Mouse (Mus musculus) brain, embryonic 18.5 days (tissue): ENCODE data around the gene Cfap44.
"Not testable (repeated sequence)": the region's sequence is repeated elsewhere in the genome, so short reads cannot be mapped to it uniquely, and the experiment has no call there.

Source experiments
- DNase-seq: peaks from one replicate; pipeline ENCODE4 v3.0.0-alpha.2; 2012; ENCODE audit warnings: low read depth, low spot score

Cfap44 gene

DNA sequence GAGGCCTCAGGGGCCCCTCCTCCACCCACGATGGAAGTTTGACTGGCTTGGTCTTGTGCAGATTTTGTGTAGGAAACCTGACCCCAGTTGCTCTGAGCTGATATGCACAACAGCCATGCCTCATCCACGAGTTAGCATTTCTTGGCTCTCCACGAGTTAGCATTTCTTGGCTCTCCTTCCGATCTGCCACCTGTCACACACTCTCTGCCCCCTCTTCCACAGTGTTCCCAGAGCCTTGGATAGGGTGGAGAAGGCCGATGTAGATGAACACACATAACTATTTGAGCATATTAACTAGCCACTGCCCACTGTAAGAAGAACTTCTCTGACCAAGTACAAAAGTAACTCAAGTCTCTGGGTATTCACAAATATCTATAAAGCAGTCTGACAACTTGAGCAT is 33.9 kb downstream of the Cfap44 start:
- no peak for DNase-seq

DNA sequence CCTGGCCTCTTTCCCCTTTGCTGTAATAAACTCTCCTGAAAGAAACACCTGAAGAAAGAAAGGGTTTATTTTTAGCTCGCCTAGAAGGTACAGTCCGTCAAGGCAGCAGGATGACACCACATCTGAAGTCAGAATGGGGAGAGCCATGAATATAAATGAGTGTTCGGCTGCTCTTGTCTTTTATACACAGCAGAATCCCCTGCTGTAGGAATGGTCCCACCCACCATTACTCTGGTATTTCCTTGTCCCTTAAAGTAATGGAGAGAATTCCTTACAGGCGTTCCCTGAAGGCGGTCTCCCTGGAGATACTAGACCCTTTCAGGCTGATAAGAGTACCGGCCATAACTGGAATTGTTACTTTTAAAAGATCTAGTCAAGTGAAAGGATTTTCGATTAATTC is 35.4 kb downstream of the Cfap44 start:
- DNase-seq = peak; percentile 8

DNA sequence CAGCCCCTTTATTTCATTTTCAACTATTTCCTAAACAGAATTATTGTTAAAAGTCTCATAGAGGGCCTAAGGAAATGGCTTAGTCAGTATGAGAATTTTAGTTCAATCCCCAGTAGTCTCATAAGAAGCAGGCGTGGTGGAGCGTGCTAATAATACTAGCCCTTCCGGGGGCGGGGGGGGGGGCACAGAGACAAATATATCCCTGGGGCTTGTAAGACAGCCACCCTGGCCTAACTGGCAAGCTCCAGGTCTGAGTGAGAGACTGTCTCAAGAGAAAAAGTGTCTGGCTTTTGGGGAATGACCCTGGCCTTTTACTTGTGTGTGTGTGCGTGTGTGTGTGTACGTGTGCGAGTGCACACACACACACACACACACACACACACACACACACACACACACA is 40.3 kb downstream of the Cfap44 start:
- no peak for DNase-seq

DNA sequence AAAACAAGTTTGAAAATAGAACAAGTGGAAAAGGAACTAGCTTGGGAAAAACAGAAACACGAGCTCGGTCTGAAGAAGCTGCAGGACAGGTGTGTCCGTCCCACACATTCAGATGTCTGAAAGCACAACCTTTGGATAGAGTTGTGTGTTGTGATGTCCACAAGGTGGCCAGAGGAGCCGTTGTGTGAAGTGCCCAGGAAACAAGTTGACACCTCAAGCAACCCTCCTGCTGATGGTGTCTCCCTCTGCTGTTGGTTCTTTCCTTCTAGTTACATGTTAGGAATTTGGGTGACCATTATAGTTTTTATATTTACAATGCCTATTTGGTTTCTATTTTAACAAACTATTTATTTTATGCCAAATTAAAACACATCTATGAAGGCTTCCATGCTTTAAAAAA is 40.9 kb downstream of the Cfap44 start:
- DNase-seq = no peak

DNA sequence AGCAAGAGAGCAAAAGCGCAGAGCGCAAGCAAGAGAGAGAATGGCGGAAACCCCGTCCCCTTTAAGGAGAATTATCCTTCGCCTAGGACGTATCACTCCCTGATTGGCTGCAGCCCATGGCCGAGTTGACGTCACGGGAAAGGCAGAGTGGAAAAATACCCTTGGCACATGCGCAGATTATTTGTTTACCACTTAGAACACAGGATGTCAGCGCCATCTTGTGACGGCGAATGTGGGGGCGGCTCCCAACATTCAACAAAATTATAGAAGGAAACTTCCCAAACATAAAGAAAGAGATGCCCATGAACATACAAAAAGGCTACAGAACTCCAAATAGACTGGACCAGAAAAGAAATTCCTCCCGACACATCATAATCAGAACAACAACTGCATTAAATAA is 47.3 kb downstream of the Cfap44 start:
- not testable (repeated sequence) for DNase-seq

DNA sequence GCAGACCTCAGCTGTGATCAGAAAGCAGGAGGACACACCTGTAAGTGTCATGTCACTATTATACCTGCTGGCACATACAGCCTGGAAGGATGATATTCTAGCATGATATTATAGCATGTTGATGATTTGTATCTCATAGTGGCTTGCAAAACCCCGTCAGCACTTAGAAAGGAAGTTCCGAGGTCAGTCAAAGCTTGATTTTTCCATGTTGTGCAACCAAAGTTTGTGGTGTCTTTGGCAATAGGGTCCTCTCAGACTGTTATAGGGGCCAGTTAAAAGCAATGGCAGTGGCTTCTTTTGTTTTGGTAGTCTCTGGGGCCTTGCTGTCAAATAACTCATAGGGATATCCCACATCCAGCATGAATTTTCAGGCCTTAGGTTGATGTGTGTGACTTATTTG is 63.3 kb downstream of the Cfap44 start:
- no peak for DNase-seq

DNA sequence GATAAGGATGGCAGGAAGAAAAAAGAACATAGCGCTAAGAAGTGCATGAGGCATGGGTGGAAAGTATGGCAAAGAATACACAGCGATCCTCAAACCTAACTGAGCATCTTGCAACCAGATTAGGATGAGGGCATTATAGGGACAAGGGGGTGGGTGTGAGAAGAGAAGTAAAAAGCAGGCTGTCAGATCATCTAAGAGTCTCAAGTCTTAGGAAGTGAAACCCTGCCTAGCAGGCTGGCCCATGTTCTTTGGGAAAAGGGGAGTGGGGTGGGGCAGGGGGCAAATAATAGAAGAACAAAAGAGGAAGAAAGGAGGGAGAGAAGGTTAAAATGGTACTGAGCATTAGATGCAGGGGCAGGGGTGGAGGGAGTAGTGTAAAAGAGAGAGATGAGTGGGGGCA is 64.2 kb downstream of the Cfap44 start:
- no peak for DNase-seq

DNA sequence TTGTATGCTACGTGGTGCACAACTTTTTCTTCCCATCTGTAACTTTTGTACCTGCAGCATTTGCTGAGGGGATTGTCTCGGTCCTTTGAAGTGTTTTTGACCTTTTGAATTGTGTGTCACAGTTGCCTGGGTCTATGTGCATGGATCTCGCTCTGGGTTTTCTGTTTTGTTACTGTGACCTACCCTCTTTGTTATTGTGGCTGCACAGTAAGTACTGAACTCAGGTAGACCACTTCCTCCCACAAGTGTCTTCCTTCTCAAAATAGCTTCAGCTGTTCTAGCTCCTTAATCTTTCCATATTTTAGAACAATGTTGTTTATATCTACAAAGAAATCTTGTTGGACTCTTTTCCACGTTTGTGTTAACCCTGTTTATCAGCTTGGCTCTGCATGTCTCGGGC is 66.3 kb downstream of the Cfap44 start:
- no peak for DNase-seq

DNA sequence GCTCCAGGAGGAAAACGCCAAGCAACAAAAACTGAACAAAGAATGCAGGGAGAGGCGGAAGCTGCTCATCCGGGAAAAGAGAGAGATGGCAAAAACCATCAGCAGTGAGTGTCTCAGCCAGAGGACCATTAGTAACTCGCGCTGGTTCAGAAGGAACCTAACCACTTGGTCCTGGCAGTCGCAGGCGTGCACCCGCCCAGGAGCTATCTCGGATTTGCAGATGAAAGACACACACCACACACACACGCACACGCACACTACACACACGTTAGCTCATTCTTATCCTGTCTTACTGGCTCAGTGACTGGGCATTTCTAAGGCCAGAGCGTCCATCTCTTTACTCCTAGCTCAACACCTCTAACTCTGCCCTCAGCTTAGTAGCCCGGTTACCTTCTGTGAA is 80.7 kb downstream of the Cfap44 start:
- no peak for DNase-seq

DNA sequence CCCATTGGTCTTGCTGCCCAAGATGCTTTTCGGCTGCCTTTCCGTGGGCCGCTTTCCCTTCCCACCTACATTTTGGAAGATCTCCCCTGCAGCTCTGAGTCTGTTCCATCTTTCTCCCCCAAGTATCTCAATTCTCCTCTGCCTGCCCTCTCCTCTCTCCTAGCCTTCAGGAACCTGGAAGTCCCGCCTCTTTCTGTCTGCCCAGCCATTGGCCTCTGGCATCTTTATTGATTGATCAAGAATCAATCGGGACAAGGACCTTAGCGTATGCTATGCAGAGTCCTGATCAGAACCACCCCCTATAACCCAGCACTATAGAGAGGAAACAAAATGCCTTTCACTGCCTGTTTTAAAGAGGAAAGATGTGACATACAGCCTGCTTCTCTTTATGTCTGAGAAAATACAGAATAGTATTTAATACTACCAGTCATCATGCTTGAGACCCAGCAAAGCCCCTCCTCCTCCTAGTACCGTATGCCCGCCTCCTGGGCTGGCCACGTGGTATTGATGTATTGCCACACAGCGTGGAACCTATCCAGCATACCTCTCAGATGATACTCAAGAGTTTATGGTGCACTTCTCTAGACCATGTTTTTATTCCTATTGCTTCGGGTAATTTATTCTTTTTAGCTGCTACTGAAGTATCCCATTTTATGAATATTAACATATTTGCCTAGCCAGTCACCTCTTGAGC is 81.2 kb downstream of the Cfap44 start:
- DNase-seq = no peak

DNA sequence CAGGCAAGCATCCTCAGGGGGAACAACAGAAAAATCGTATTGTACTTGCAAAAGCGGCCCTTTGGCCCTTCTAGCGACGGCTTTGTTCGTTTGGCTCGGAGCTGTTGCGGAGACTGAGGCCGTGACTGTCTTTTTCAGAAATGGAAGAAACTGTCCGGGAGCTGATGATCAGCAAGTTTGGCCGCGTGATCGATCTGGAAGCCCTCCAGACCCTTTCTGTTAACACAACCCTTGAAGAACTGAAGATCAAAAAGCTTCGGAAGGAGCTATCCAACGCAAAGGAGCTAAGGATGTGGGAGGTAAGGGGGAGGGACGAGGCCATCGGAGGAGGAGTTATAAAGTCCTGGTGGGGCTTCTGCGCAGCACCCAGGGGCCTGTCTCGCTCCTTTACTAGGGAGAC is 84.2 kb downstream of the Cfap44 start:
- no peak for DNase-seq

DNA sequence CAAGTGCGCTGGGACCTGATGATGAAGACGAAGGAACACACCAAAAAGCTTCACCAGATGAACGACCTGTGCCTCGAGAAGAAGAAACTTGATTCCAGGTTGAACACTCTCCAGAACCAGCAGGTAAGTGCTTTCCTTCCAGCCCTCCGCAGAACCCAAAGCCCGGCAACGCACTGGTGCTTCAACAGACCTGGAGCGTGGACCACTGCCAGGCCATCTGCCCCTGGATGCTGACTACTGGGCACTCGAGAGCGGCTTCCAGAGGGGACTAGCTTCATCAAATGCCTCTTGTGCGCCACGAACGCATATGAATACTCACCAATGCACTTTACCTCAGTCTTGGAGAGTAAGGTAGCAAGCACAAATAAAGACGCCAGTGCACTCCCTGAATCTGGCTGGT is 85.3 kb downstream of the Cfap44 start:
- DNase-seq = no peak

DNA sequence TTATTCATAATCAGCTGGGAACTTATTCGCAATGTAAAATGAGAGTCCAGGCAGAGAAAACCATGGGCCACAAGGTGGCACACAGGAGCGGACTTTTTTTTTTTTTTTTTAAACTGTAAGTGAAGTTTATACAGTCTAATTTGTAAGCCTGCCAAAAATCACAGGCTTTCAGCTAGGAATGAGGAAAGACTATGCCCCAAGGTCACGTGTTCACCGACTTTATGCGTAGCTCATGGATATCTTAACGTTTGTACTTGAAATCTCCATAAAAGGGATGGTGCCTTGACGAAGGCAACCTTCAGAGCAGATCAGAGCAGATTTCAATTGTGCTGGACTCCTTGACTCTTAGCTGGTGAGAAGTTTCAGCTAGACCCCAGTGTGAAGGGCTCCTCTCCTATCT is 86.0 kb downstream of the Cfap44 start:
- DNase-seq = no peak

DNA sequence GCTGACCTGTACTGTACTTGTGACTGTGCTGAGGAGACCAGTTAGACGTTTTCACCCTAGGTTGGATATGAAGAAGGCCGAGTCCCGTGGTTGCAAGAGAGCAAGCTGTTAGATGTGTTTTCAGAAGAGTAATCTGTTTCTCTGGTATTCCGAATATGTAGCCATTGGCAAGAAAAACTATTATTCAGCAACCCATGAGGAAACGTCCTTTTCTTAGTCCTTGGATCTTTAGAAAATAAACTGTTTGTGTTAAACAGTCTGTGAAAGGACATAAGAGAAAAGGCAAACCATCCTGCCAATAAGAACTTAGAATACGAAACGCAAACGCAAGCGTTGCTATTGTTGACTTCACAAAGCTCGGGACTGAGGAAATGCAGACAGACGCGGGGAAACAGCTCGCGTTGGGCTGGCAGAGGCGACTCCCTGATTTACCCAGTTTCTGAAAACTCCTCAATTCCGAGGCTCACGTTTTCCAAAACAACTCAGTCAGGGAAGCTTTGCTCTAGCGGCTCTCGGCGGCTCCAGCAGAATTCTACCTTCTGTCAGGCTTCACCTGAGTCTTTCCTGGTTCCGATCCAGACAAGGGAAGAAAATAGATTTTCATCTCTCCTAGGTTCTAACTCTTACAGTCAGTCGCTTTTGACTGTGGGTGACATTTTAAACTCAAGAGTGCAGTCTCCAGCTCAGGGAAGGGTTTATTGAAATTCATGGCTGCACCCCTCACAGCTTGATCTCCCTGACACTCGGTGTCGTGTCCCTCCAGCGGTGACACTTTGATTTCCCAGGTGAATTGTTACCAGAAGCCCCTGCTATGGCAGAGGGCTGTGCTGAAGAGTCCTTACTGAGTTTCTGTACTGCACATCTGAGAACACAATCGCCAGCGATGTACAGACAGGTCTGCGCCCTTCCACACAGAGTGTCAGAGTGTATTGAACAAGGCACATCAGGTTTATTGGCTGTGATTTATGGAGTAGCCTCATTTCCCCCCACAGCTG is 87.3 kb downstream of the Cfap44 start:
- no peak for DNase-seq

DNA sequence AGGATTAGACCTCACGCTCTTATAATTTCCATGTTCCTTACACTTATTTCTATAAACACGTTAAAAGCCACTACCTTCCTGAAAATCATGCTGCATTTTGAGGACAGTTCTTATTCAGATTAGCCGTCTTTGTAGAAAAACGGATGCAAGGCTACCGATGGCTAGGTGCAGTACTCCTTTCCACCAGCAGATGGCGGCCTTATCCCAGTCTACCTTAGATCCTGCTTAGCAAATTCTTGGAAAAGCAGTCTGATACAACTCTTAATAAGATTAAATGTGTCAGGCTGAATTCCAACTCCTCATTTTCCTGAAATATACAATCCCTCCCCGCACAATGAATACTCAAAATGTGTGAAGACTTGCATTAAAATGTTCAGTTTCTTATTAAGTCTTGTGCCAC is 89.5 kb downstream of the Cfap44 start:
- peak; percentile 55 for DNase-seq

DNA sequence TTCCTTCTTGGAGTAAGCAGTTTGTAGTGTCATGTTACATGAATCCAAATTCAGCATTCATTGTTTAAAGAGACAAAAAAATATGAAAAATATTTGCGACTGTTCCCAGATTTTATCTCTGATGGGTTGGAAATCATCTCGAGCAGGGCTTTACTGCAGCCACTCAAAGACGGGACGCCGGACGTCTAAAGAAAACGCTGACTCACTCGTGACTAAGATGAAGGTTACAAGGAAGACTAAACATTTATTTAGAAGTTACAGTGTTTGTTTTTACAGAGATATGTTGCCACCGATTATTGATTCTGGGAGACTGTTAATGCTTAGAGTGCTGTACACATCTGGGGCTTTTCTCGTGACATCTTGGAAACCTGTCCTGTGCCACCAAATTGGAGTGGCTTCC is 90.2 kb downstream of the Cfap44 start:
- DNase-seq = no peak

DNA sequence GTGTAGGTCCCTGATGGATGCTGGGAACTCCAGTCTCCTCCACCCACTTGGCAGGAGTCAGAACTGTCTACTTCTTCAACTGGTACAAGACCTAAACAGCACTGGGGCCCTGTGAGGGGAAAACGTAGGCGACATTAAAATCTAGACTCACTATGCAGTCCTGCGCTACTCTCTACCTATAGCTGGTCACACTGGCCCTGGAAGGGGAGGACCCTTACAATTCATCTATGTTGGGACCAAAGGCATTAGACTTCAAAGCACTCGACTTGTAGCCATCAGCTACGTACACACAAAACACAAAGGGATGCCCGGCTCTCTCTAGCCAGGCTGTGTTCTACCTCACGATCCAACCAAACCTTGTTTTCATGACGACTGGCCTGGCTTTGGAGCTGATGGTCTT is 91.1 kb downstream of the Cfap44 start:
- no peak for DNase-seq

DNA sequence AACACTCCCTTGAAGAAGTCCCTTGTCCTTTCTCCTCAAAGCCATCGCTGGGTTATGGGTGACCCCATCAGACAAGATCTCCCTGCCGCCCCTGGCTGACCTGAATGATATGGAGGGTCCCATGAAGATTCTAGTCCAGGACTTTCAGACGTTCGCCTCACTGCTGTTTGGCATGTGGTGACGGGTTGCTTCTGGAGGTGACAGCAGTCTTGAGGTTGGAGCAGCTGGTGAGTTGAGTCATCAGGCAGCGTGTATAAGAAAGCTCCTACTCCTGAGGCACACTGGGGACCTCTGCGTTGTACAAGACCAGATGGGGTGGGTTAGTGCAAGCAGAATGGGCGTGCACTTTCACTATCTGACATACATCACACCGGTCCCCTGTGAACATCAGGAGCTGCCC is 92.0 kb downstream of the Cfap44 start:
- DNase-seq = no peak

DNA sequence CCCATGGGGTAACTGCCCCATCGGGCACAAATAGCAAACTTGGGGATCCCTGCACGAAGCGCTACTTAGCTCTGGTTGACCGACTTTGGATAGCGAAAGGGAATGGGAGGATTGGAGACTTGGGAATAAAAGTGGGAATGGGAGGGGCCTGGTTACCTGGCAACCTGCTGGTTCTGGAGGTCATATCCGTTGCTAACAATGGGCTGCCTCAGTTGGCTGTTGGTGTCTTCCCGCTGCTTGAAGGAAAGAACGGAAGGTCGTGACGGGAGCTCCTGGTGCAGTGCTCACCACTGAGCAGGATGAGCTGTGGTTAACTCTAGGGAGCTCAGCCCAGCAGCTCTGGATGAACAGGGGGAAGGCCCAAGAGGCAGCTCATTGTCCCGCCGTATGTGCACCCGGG is 92.6 kb downstream of the Cfap44 start:
- DNase-seq = no peak

DNA sequence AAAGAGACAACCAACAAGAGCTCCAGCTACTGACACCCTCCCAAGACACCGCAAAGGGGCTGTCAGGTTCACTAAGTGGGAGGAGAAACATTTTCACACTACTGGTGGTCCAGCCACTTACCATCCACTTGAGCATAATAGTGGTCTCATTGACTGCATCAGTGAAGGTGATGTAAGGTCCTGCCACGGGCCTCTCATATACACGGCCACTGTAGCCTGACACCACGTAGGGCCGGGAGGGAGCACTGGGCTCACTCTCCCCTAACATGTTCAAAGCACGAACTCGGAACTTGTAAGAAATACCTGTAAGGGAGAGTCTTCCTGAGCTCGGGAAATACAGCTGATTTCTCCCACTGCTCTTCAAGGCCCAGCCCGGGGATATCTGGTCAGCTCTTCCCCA is 96.5 kb downstream of the Cfap44 start:
- DNase-seq = no peak

DNA sequence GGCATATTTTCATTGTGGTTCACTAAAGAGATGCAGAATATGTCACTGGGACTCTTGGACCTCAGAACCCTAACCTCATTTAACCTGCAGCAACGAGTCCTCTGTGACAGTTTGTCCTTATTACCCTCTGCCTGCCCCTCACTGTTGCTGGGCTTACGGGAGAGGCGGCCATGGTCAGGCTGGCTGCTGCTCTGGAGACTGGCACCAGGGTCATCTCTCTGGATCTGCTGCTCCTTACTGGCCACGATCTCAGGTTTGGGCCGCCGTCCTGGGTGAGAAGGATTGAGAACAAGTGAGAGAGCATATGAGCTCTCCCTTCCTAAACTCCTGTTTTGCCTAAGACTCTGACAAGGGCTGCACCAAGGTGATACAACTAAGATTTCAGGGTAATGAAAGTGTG is 97.6 kb downstream of the Cfap44 start:
- DNase-seq = no peak

DNA sequence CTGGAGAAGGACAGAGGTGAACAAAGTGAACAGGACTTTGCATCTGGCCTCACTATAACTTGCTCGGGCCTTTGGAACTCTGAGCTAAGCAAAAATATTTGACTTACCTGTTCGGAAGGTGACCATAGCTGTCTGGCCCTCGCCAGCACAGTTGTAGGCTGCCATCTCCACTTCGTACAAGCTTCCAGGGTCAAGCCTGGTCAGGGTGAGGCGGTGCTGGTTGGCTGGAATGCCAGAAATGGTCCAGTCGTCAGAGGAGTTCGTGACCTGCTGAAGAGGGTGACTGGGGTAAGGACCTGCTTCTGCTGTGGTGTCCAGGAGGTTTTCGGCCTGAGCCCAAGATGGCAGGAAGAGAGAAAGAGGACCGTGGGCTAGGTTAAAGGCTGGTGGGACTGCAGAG is 98.1 kb downstream of the Cfap44 start:
- no peak for DNase-seq

DNA sequence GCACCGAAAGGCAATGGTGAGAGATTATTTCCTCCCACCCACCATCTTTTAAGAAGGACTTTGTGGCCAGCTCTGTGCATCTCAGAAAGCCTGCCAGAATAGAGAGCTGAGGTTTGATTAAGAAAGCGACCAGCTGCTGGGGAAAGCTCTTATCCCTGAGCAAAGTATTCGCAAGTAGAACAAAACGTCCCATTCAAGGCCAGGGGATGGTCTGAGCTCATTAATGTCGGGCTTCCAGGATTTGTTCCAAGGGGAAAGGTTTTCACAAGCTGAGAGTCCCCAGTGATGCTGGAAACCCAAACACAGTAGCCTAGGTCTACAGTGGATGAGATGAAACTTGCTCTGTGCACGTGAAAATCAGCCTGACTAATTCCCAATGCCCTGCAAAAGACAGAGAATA is 99.3 kb downstream of the Cfap44 start:
- no peak for DNase-seq
